Mouse (Mus musculus) stomach, postnatal 0 days (tissue): ENCODE measurements around the gene Smarcd3. TPM values are rescaled to one million over a fixed set of nuclear protein-coding genes. Genes with fewer than 3 reads are reported as not detected.

Source experiments
- ATAC-seq: fragments of 200-750 bp; cut with Nextera tagmentation; 2 replicates; pipeline ENCODE4 v1.8.0; 2017; ENCODE audit not compliant: low FRiP score, low TSS enrichment
- DNase-seq: peaks from one replicate; pipeline ENCODE4 v3.0.0-alpha.2; 2016; ENCODE audit warnings: low spot score
- H3K27ac ChIP-seq: fragments of 300-500 bp; sonication (generic); replicated peaks from 2 replicates; pipeline ENCODE4 v1.5.1; 2014; ENCODE audit warnings: mild to moderate bottlenecking, control low read depth
- H3K27me3 ChIP-seq: fragments of 300-500 bp; sonication (generic); 2 replicates; pipeline ENCODE4 v1.6.1; 2014; ENCODE audit warnings: low read length; ENCODE audit not compliant: control insufficient read depth, insufficient read depth
- H3K36me3 ChIP-seq: fragments of 300-500 bp; sonication (generic); 2 replicates; pipeline ENCODE4 v1.6.1; 2014; ENCODE audit warnings: low read length, mixed read lengths; ENCODE audit not compliant: control insufficient read depth, insufficient read depth
- H3K4me1 ChIP-seq: fragments of 300-500 bp; sonication (generic); replicated peaks from 2 replicates; pipeline ENCODE4 v1.6.1; 2014; ENCODE audit warnings: antibody characterized with exemption; ENCODE audit not compliant: control insufficient read depth, insufficient read depth
- H3K4me2 ChIP-seq: fragments of 300-500 bp; sonication (generic); replicated peaks from 2 replicates; pipeline ENCODE4 v1.6.1; 2014; ENCODE audit warnings: low read depth, mild to moderate bottlenecking, control low read depth, moderate library complexity
- H3K4me3 ChIP-seq: fragments of 300-500 bp; sonication (generic); 2 replicates; pipeline ENCODE4 v1.5.1; 2014; ENCODE audit warnings: low read depth, low read length, control low read depth
- H3K9ac ChIP-seq: fragments of 300-500 bp; sonication (generic); 2 replicates; pipeline ENCODE4 v1.6.1; 2014; ENCODE audit warnings: mild to moderate bottlenecking, low read length, control low read depth, mixed read lengths
- H3K9me3 ChIP-seq: fragments of 300-500 bp; sonication (generic); 2 replicates; pipeline ENCODE4 v1.6.1; 2016; ENCODE audit warnings: low read length; ENCODE audit not compliant: control insufficient read depth
- CTCF ChIP-seq: IDR thresholded peaks from 2 replicates; pipeline ENCODE4 v1.5.1; 2016; ENCODE audit warnings: antibody characterized with exemption, low read depth, mild to moderate bottlenecking, moderate library complexity
- EP300 ChIP-seq: optimal IDR thresholded peaks from 2 replicates; pipeline ENCODE3; 2016; ENCODE audit warnings: antibody characterized with exemption
- WGBS: fragments of 180-500 bp; shearing (Covaris S2); extraction: QIAGEN DNeasy Blood & Tissue Kit; methylation state at CpG from one replicate; pipeline ENCODE4 v1.1.7; 2014; 5-methylcytosine and 5-hydroxymethylcytosine counted together
- polyA plus RNA-seq: library from polyadenylated mRNA; unstranded; fragments of >200 nt; fragmentation: Nextera tagmentation; extraction: Ambion mirVana; gene quantifications from 2 replicates; pipeline ENCODE4 v1.2.1, GENCODE M21; 2015

Gene Smarcd3
- polyA plus RNA-seq, 1 experiment from 2014 or later = 13.3 TPM

- Histone ChIP-seq H3K9ac (no peak overlapping the region), H3K4me1 (no peaks in the 10 kb centered on the region)
Observed at GRCm38 (mm10) chr5:24651768-24652752, 27.8 kb upstream of the Smarcd3 start.

GRCm38 (mm10) chr5:24651356-24651755, 27.1 kb upstream of the Smarcd3 start:
- WGBS = 75% methylated on average over 6 of the region's 6 CpGs
- no peak for TF ChIP-seq EP300
- H3K27ac ChIP-seq = no peak overlapping the region
- H3K9ac ChIP-seq = no peak overlapping the region
- H3K4me3 ChIP-seq = no peak overlapping the region
- no peaks in the 10 kb centered on the region for H3K36me3 ChIP-seq
- no peak for DNase-seq
- no peaks in the 10 kb centered on the region for H3K27me3 ChIP-seq
- no peak overlapping the region for H3K4me2 ChIP-seq
- no peaks in the 10 kb centered on the region for H3K4me1 ChIP-seq
- H3K9me3 ChIP-seq = no peaks in the 10 kb centered on the region
- no peak for ATAC-seq

More at GRCm38 (mm10) chr5:24651768-24652752, 27.8 kb upstream of the Smarcd3 start:
- Histone ChIP-seq H3K27me3 (no peaks in the 10 kb centered on the region), H3K4me3 (no peak overlapping the region), H3K36me3 (no peaks in the 10 kb centered on the region), H3K27ac (no peak overlapping the region), H3K4me2 (no peak overlapping the region), H3K9me3 (no peaks in the 10 kb centered on the region)
- ATAC-seq (peak; percentile 66), DNase-seq (peak; percentile 89)
- WGBS = 31% methylated on average over 25 of the region's 25 CpGs
- TF ChIP-seq EP300 (no peak), CTCF (peak; percentile 99)

- Histone ChIP-seq H3K9ac (no peak overlapping the region), H3K36me3 (no peaks in the 10 kb centered on the region), H3K9me3 (no peaks in the 10 kb centered on the region), H3K4me3 (no peak overlapping the region), H3K4me1 (no peaks in the 10 kb centered on the region), H3K27me3 (no peaks in the 10 kb centered on the region), H3K4me2 (no peak overlapping the region), H3K27ac (no peak overlapping the region)
- ATAC-seq (no peak), DNase-seq (no peak)
- 76% methylated on average over 7 of the region's 7 CpGs for WGBS
- no peak for TF ChIP-seq EP300
- TF ChIP-seq CTCF = no peak
Observed at GRCm38 (mm10) chr5:24649701-24650100, 25.5 kb upstream of the Smarcd3 start.

GRCm38 (mm10) chr5:24649231-24649630, 25.0 kb upstream of the Smarcd3 start:
- H3K9ac ChIP-seq = no peak overlapping the region
- DNase-seq = no peak
- no peaks in the 10 kb centered on the region for H3K36me3 ChIP-seq
- WGBS = 51% methylated on average over 4 of the region's 4 CpGs
- H3K4me3 ChIP-seq = no peak overlapping the region
- ATAC-seq = no peak
- no peaks in the 10 kb centered on the region for H3K27me3 ChIP-seq
- H3K4me1 ChIP-seq = no peaks in the 10 kb centered on the region
- H3K9me3 ChIP-seq = no peaks in the 10 kb centered on the region
- H3K4me2 ChIP-seq = no peak overlapping the region
- no peak overlapping the region for H3K27ac ChIP-seq
- TF ChIP-seq CTCF (no peak), EP300 (no peak)

GRCm38 (mm10) chr5:24645454-24645853, 21.2 kb upstream of the Smarcd3 start:
- Histone ChIP-seq H3K4me2 (no peak overlapping the region), H3K9me3 (no peaks in the 10 kb centered on the region), H3K36me3 (no peaks in the 10 kb centered on the region), H3K4me3 (no peak overlapping the region), H3K9ac (no peak overlapping the region), H3K27me3 (no peaks in the 10 kb centered on the region), H3K4me1 (no peaks in the 10 kb centered on the region), H3K27ac (no peak overlapping the region)
- 77% methylated on average over 1 of the region's 1 CpGs for WGBS
- DNase-seq (no peak), ATAC-seq (no peak)
- TF ChIP-seq EP300 = no peak
- no peak for TF ChIP-seq CTCF

GRCm38 (mm10) chr5:24639081-24639480, 14.9 kb upstream of the Smarcd3 start:
- H3K36me3 ChIP-seq = no peaks in the 10 kb centered on the region
- 62% methylated on average over 6 of the region's 6 CpGs for WGBS
- no peaks in the 10 kb centered on the region for H3K4me1 ChIP-seq
- no peak overlapping the region for H3K27ac ChIP-seq
- TF ChIP-seq EP300 (no peak), CTCF (no peak)
- no peak overlapping the region for H3K4me2 ChIP-seq
- no peaks in the 10 kb centered on the region for H3K27me3 ChIP-seq
- H3K9ac ChIP-seq = no peak overlapping the region
- DNase-seq = no peak
- no peak for ATAC-seq
- H3K9me3 ChIP-seq = no peaks in the 10 kb centered on the region
- H3K4me3 ChIP-seq = no peak overlapping the region
